Mouse (Mus musculus): ENCODE results near the gene Slamf1. TPM values are rescaled to one million over a fixed set of nuclear protein-coding genes. Genes with fewer than 3 reads are reported as not detected.

Slamf1 gene
- total and polyA plus RNA-seq, 3 experiments: 0.73 to 1.3 TPM; not detected in 1

DNA sequence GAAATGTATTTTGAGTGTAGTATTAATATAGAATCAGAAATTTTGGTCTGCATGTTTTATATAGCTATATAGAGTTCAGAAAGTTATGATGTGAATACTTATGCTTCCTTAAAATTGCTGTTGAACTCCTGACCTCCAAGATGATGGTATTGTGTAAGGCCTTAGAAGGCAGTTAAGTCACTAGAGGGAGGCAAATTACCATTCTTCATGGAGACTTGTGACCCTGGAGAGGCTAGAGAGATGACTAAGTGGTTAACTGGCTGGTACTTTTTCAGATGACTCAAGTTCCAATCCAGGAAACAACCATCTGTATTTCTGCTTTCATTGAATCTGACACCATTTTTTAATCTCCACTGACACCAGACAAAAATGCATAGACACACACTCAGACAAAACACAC lies 60.7 kb downstream of the Slamf1 start:
- TF ChIP-seq MYC (IDR thresholded peaks at IDR 0.05; ENCODE audit: low read depth, low read length): no peak
- no peak for TF ChIP-seq USF1 (IDR thresholded peaks at IDR 0.05; ENCODE audit: low read depth, low read length)
- no peak for TF ChIP-seq ELF1 (IDR thresholded peaks at IDR 0.05; ENCODE audit: low read depth, low read length)
- TF ChIP-seq KAT2A (conservative IDR thresholded peaks at IDR 0.05; ENCODE audit: low read depth, low read length): no peak
- no peak for TF ChIP-seq ZKSCAN1 (IDR thresholded peaks at IDR 0.05; ENCODE audit: low read depth, low read length)
- no peak for TF ChIP-seq USF2 (IDR thresholded peaks at IDR 0.05; ENCODE audit: borderline replicate concordance in 1 of 2, insufficient read depth in 1 of 2, low read depth in 1 of 2, low read length in 2 of 2)
- no peak for TF ChIP-seq ZMIZ1 (IDR thresholded peaks at IDR 0.05; ENCODE audit: low read depth, low read length)
- TF ChIP-seq MEF2A (IDR thresholded peaks at IDR 0.05; ENCODE audit: extremely low read depth, insufficient replicate concordance, low read depth, low read length, poor library complexity, severe bottlenecking): no peak
- TF ChIP-seq NELFE (IDR thresholded peaks at IDR 0.05; ENCODE audit: low read depth, low read length): no peak
- TF ChIP-seq CHD1 (IDR thresholded peaks at IDR 0.05; ENCODE audit: low read depth, low read length): no peak
- TF ChIP-seq EP300 (IDR thresholded peaks at IDR 0.05; ENCODE audit: low read depth in 1 of 2, low read length in 2 of 2): no peak
- peak in 2 of 3 experiments; percentile 19 to 74; a peak in 3 of 6 replicates for TF ChIP-seq CTCF (IDR thresholded peaks at IDR 0.05 in 2 of 3, conservative IDR thresholded peaks at IDR 0.05 in 1 of 3; ENCODE audit: control insufficient read depth in 1 of 3, insufficient read depth in 1 of 3, low read depth in 2 of 3, low read length in 3 of 3, poor library complexity in 1 of 3, severe bottlenecking in 1 of 3)
- no peak for TF ChIP-seq HCFC1 (IDR thresholded peaks at IDR 0.05; ENCODE audit: low read depth, low read length)
- peak; percentile 83 for TF ChIP-seq ZC3H11A (IDR thresholded peaks at IDR 0.05; ENCODE audit: low read depth, low read length)
- TF ChIP-seq E2F4 (IDR thresholded peaks at IDR 0.05; ENCODE audit: borderline replicate concordance, low read depth, low read length): no peak
- no peak for TF ChIP-seq TCF12 (IDR thresholded peaks at IDR 0.05; ENCODE audit: low read depth, low read length)
- TF ChIP-seq UBTF (IDR thresholded peaks at IDR 0.05; ENCODE audit: borderline replicate concordance, insufficient read depth, low read depth, low read length): no peak
- TF ChIP-seq RAD21 (IDR thresholded peaks at IDR 0.05; ENCODE audit: low read depth, low read length): peak; percentile 83
- TF ChIP-seq POLR2A (IDR thresholded peaks at IDR 0.05; ENCODE audit: control insufficient read depth in 1 of 2, insufficient read depth in 1 of 2, low read depth in 1 of 2, low read length in 2 of 2, poor library complexity in 1 of 2): no peak
- peak; percentile 85 for TF ChIP-seq SMC3 (IDR thresholded peaks at IDR 0.05; ENCODE audit: low read depth, low read length)
- no peak for TF ChIP-seq MAZ (IDR thresholded peaks at IDR 0.05; ENCODE audit: low read depth, low read length)
- Histone ChIP-seq H3K36me3 (ENCODE audit: control insufficient read depth in 1 of 2, insufficient read depth in 2 of 2, low read length in 2 of 2) (no peaks in the 10 kb centered on the region; a peak in 2 of 4 replicates), H3K9me3 (replicated peaks; ENCODE audit: insufficient read depth, low read length) (no peaks in the 10 kb centered on the region), H3K27ac (ENCODE audit: control insufficient read depth, low read depth, low read length) (no peak overlapping the region), H3K9ac (ENCODE audit: control insufficient read depth, low read depth, low read length, poor library complexity, severe bottlenecking) (no peak overlapping the region), H3K79me2 (ENCODE audit: control insufficient read depth, insufficient read depth, low read length, poor library complexity) (no peaks in the 10 kb centered on the region), H3K4me3 (ENCODE audit: control insufficient read depth in 1 of 2, insufficient read depth in 1 of 2, low read depth in 2 of 2, low read length in 2 of 2) (no peak overlapping the region), H3K27me3 (ENCODE audit: control insufficient read depth in 1 of 2, insufficient read depth in 2 of 2, low read length in 2 of 2) (no peaks in the 10 kb centered on the region), H3K4me1 (ENCODE audit: control insufficient read depth in 1 of 2, insufficient read depth in 2 of 2, low read length in 2 of 2) (no peaks in the 10 kb centered on the region)
- DNase-seq (ENCODE audit: low read depth, low spot score): peak; percentile 74

Data from MEL (cell line).